Mouse (Mus musculus) brain, embryonic 14.5 days (tissue): Measurements from ENCODE around the gene Pde4d.

ENCODE experiments used
- CTCF ChIP-seq: fragments of 200-500 bp; IDR thresholded peaks from 2 replicates; pipeline ENCODE4 v1.5.1; 2012; ENCODE audit warnings: inconsistent platforms, mild to moderate bottlenecking, moderate library complexity, borderline replicate concordance; ENCODE audit not compliant: insufficient read depth, insufficient read length; ENCODE audit errors: extremely low read depth
- POLR2A ChIP-seq: fragments of 200-500 bp; IDR thresholded peaks from 2 replicates; pipeline ENCODE4 v1.6.1; 2012; ENCODE audit warnings: mild to moderate bottlenecking, inconsistent platforms, borderline replicate concordance; ENCODE audit not compliant: poor library complexity, insufficient read depth, insufficient read length, severe bottlenecking; ENCODE audit errors: extremely low read depth

GRCm38 (mm10) chr13:109546337-109546736 lies 1096.6 kb downstream of the Pde4d start:
- TF ChIP-seq POLR2A (no peak), CTCF (no peak)
